Mouse (Mus musculus) stomach, postnatal 0 days (tissue): ENCODE data around the gene Msi1.

ENCODE experiments used
- CTCF ChIP-seq: IDR thresholded peaks from 2 replicates; pipeline ENCODE4 v1.5.1; 2016; ENCODE audit warnings: antibody characterized with exemption, low read depth, mild to moderate bottlenecking, moderate library complexity
- EP300 ChIP-seq: optimal IDR thresholded peaks from 2 replicates; pipeline ENCODE3; 2016; ENCODE audit warnings: antibody characterized with exemption

DNA sequence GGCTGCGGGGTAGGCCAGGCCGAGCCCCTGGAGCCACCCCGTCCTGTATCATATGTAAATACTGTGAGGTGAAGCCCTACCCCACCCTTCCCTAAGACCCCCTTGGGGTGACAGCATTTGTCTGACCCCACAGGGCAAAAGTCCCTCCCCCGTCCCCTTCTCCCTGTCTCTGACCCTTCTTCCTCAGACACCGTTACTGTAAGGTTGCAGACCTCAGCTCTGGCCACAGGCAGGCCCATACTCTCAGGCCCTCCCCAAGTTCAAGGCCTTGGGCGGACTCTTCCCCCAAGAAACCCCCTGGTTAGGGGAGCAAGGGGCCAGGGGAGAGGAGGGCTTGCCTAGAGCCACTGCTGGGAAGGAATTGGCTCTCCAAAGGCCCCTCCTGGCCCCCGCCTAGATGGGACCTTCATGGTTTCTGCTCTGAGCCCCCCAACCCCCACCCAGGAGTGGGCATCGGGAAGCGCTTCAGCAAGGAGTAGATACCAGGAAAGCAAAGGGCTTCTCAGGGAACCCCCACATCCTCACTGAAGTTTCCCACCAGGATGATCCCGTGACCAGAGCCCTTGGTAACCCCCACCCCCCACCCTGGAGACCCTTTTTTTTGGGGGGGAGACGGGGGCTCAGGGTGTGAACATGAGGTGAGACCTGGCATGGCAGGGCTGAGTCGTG, 25.2 kb downstream of the Msi1 start:
- no peak for TF ChIP-seq CTCF
- TF ChIP-seq EP300: no peak
